8 mouse cellular contexts compared by ENCODE assay signal in the genomic region with DNA sequence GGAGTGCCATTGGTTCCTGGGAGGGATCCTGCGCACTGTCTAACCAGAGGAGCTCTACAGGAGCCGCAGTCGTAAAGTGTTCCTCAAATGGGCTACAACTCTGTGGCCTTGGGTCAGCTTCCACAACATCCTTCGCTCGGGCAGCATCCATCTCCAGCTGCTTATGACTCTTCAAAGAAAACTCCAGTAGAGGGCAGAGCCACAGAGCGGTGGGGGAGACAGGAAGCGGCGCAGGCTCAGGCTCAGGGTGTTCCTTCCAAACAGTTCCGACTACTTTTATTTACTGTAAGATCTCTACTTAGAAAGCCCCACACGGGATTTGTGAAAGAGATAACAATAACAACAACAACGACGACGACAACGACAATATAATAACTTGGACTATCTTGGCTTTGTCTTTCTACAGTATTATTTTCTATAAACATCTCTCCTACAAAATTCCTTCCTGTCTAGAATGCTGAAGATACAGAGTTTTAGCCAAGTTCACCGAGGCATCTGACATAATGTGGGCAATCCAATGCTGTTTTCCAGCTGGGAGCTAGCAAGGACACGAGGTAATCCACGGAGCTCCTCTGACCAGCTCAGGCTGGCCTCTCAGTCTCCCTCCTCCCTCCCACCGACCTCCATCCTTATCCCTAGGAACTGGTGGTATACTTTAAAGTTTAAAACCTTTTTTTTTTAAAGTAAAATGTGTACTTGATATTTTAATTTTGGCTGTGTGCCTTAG.
DNase-seq lines count a peak whose midpoint lies in the region; ATAC-seq and TF ChIP-seq lines count a peak whose summit lies in the region.

No protein-coding gene starts in this region.

- peak; percentile 55 for DNase-seq in embryo, embryonic 10 days (ENCODE audit: low spot score)
- no peak for DNase-seq in embryo, embryonic 9.5 days (ENCODE audit: extremely low spot score)
- DNase-seq in thymus, postnatal 0 days (ENCODE audit: low spot score): peak; percentile 28
- DNase-seq in thymus, adult 18-20 months: no peak
- DNase-seq in stomach, postnatal 0 days (ENCODE audit: low spot score): no peak
- no peak for DNase-seq in forebrain, embryonic 10.5 days (ENCODE audit: extremely low spot score, low spot score)
- DNase-seq in urinary bladder, postnatal 4 days (ENCODE audit: low spot score in 2 of 2): no peak

- H3K27ac ChIP-seq in kidney, embryonic 16.5 days (ENCODE audit: low read length): no peak overlapping the region
- H3K27ac ChIP-seq in stomach, postnatal 0 days (replicated peaks): 0 out of 2 replicates have a peak overlapping the region, but pooled peaks have one; percentile 2
- H3K27ac ChIP-seq in forebrain, embryonic 10.5 days: no peak overlapping the region

- 0 out of 2 replicates have a peak overlapping the region, but pooled peaks have one; percentile 4 for H3K4me2 ChIP-seq in kidney, embryonic 16.5 days (replicated peaks; ENCODE audit: low read depth, low read length)
- H3K4me2 ChIP-seq in stomach, postnatal 0 days (replicated peaks; ENCODE audit: low read depth): no peak overlapping the region

- ATAC-seq in kidney, embryonic 16.5 days (ENCODE audit: low FRiP score, low TSS enrichment): 0 out of 2 replicates have a peak, but pooled peaks have one; percentile 31
- ATAC-seq in stomach, postnatal 0 days (ENCODE audit: low FRiP score, low TSS enrichment): peak; percentile 57; the same call in 1 of the 2 replicates

- no peaks in the 10 kb centered on the region for H3K9me3 ChIP-seq in kidney, embryonic 16.5 days (ENCODE audit: low read length)
- H3K9me3 ChIP-seq in stomach, postnatal 0 days (ENCODE audit: control insufficient read depth, low read length): no peaks in the 10 kb centered on the region
- H3K9me3 ChIP-seq in forebrain, embryonic 10.5 days: no peaks in the 10 kb centered on the region

- H3K9ac ChIP-seq in kidney, embryonic 16.5 days (replicated peaks; ENCODE audit: low read length): no peak overlapping the region
- no peak overlapping the region for H3K9ac ChIP-seq in stomach, postnatal 0 days (ENCODE audit: low read length)

- peak; percentile 69 for TF ChIP-seq CTCF in stomach, postnatal 0 days (IDR thresholded peaks at IDR 0.05; ENCODE audit: low read depth)

- H3K4me3 ChIP-seq in kidney, embryonic 16.5 days (ENCODE audit: low read length): no peak overlapping the region
- no peak overlapping the region for H3K4me3 ChIP-seq in stomach, postnatal 0 days (ENCODE audit: low read depth, low read length)
- no peak overlapping the region for H3K4me3 ChIP-seq in forebrain, embryonic 10.5 days

- no peaks in the 10 kb centered on the region for H3K27me3 ChIP-seq in kidney, embryonic 16.5 days (ENCODE audit: insufficient read depth, low read length)
- H3K27me3 ChIP-seq in stomach, postnatal 0 days (ENCODE audit: control insufficient read depth, insufficient read depth, low read length): no peaks in the 10 kb centered on the region
- no peaks in the 10 kb centered on the region for H3K27me3 ChIP-seq in forebrain, embryonic 10.5 days (ENCODE audit: poor library complexity, severe bottlenecking)

- no peaks in the 10 kb centered on the region for H3K36me3 ChIP-seq in kidney, embryonic 16.5 days (ENCODE audit: insufficient read depth, low read length)
- H3K36me3 ChIP-seq in stomach, postnatal 0 days (ENCODE audit: control insufficient read depth, insufficient read depth, low read length): no peaks in the 10 kb centered on the region
- H3K36me3 ChIP-seq in forebrain, embryonic 10.5 days (replicated peaks): no peaks in the 10 kb centered on the region

- WGBS in kidney, embryonic 16.5 days: 47% methylated on average over 18 of the region's 18 CpGs
- WGBS in stomach, postnatal 0 days: 51% methylated on average over 18 of the region's 18 CpGs
- 65% methylated on average over 18 of the region's 18 CpGs for WGBS in forebrain, embryonic 10.5 days

- H3K4me1 ChIP-seq in kidney, embryonic 16.5 days (ENCODE audit: insufficient read depth, low read length): peaks cover 6% of the 10 kb centered on the region; the same call in 1 of the 2 replicates
- H3K4me1 ChIP-seq in stomach, postnatal 0 days (replicated peaks; ENCODE audit: control insufficient read depth, insufficient read depth): no peaks in the 10 kb centered on the region
- H3K4me1 ChIP-seq in forebrain, embryonic 10.5 days: 0 out of 2 replicates have a peak, but pooled peaks cover 4% of the 10 kb centered on the region

- TF ChIP-seq EP300 in stomach, postnatal 0 days (optimal IDR thresholded peaks at IDR 0.05): no peak

Comparison
In these comparisons a context has a peak if more than half of its experiments do, and no peak if none do; other contexts are left out.
1. DNase-seq: peak in embryo, embryonic 10 days (single experiment) and thymus, postnatal 0 days (single experiment); none in embryo, embryonic 9.5 days (single experiment), thymus, adult 18-20 months (0 of 2), stomach, postnatal 0 days (single experiment), forebrain, embryonic 10.5 days (single experiment) and urinary bladder, postnatal 4 days (0 of 2).